Mouse (Mus musculus) olfactory bulb, adult 2 months (tissue): ENCODE data around the gene Spata31d1d.

Source experiments
- CTCF ChIP-seq: fragments of 200-500 bp; IDR thresholded peaks from 2 replicates; pipeline ENCODE4 v1.5.1; 2012; ENCODE audit warnings: low read depth, mild to moderate bottlenecking, low read length, moderate library complexity; ENCODE audit not compliant: insufficient read depth
- POLR2A ChIP-seq: fragments of 200-500 bp; IDR thresholded peaks from 2 replicates; pipeline ENCODE4 v1.6.1; 2012; ENCODE audit warnings: mild to moderate bottlenecking, low read depth, low read length, moderate library complexity; ENCODE audit not compliant: insufficient read depth

- TF ChIP-seq POLR2A (no peak), CTCF (no peak)
Observed at GRCm38 (mm10) chr13:59746711-59747110, 15.2 kb upstream of the Spata31d1d start, which contains the start of gene 1700014D04Rik.
